Mouse (Mus musculus): Measurements from ENCODE around the gene Senp8. TPM values are rescaled to one million over a fixed set of nuclear protein-coding genes. Genes with fewer than 3 reads are reported as not detected.
"Not testable (repeated sequence)": the region's sequence is repeated elsewhere in the genome, so short reads cannot be mapped to it uniquely, and the experiment has no call there.

Senp8 gene
- 6.6 and 8.6 TPM in 2 replicates for polyA plus RNA-seq (2015; fragmentation: Nextera tagmentation; extraction: Ambion mirVana)

- peak; percentile 99 for DNase-seq (ENCODE audit: low spot score)
Measured at GRCm38 (mm10) chr9:59750267-59751065, at the start of gene Senp8, which contains the start of gene Myo9a. Gene Senp8, minus strand, starts transcription at chr9:59750710. Gene Myo9a, plus strand, starts transcription at chr9:59750896.

- not testable (repeated sequence) for DNase-seq (ENCODE audit: low spot score)
Measured at GRCm38 (mm10) chr9:59766966-59767461, 16.5 kb upstream of the Senp8 start.

- DNase-seq (ENCODE audit: low spot score): peak; percentile 31
Measured at GRCm38 (mm10) chr9:59760515-59760914, 10.0 kb upstream of the Senp8 start.

GRCm38 (mm10) chr9:59757016-59757415 lies 6.5 kb upstream of the Senp8 start:
- DNase-seq (ENCODE audit: low spot score): not testable (repeated sequence)

GRCm38 (mm10) chr9:59755199-59755598 lies 4.7 kb upstream of the Senp8 start:
- DNase-seq (ENCODE audit: low spot score): no peak

GRCm38 (mm10) chr9:59751966-59752365 lies 1.5 kb upstream of the Senp8 start:
- DNase-seq (ENCODE audit: low spot score): peak; percentile 5

- DNase-seq (ENCODE audit: low spot score): peak; percentile 66
Measured at GRCm38 (mm10) chr9:59751066-59751581, 614 bp upstream of the Senp8 start.

GRCm38 (mm10) chr9:59749581-59750265 lies 787 bp downstream of the Senp8 start:
- peak; percentile 6 for DNase-seq (ENCODE audit: low spot score)

GRCm38 (mm10) chr9:59748969-59749368 lies 1.5 kb downstream of the Senp8 start:
- no peak for DNase-seq (ENCODE audit: low spot score)

GRCm38 (mm10) chr9:59748387-59748786 lies 2.1 kb downstream of the Senp8 start:
- no peak for DNase-seq (ENCODE audit: low spot score)

- DNase-seq (ENCODE audit: low spot score): no peak
Measured at GRCm38 (mm10) chr9:59743903-59744302, 6.6 kb downstream of the Senp8 start.

- DNase-seq (ENCODE audit: low spot score): no peak
Measured at GRCm38 (mm10) chr9:59740593-59740992, 9.9 kb downstream of the Senp8 start.

- DNase-seq (ENCODE audit: low spot score): no peak
Measured at GRCm38 (mm10) chr9:59735394-59735793, 15.1 kb downstream of the Senp8 start.

GRCm38 (mm10) chr9:59733075-59733474 lies 17.4 kb downstream of the Senp8 start:
- no peak for DNase-seq (ENCODE audit: low spot score)

- DNase-seq (ENCODE audit: low spot score): no peak
Measured at GRCm38 (mm10) chr9:59731136-59731535, 19.4 kb downstream of the Senp8 start.

- DNase-seq (ENCODE audit: low spot score): no peak
Measured at GRCm38 (mm10) chr9:59727569-59728286, 22.8 kb downstream of the Senp8 start.

GRCm38 (mm10) chr9:59725515-59725914 lies 25.0 kb downstream of the Senp8 start:
- no peak for DNase-seq (ENCODE audit: low spot score)

GRCm38 (mm10) chr9:59723791-59724442 lies 26.6 kb downstream of the Senp8 start:
- DNase-seq (ENCODE audit: low spot score): no peak

GRCm38 (mm10) chr9:59723096-59723657 lies 27.3 kb downstream of the Senp8 start:
- DNase-seq (ENCODE audit: low spot score): peak; percentile 78

GRCm38 (mm10) chr9:59721144-59721543 lies 29.4 kb downstream of the Senp8 start:
- no peak for DNase-seq (ENCODE audit: low spot score)
